Mouse (Mus musculus) small intestine, adult 10 weeks (tissue): ENCODE results near the gene Cd40lg. TPM values are rescaled to one million over a fixed set of nuclear protein-coding genes. Genes with fewer than 3 reads are reported as not detected.

ENCODE experiments used
- polyA plus RNA-seq: library from polyadenylated mRNA; stranded (reverse); fragments of 350-450 nt; fragmentation: Illumina TruSeq; extraction: RNeasy Lipid Tissue Mini Kit (QIAGEN cat#74804); gene quantifications from one replicate; pipeline ENCODE4 v1.2.3, GENCODE M21; 2014; ENCODE audit warnings: low replicate concordance

Cd40lg gene
- 0.48 TPM for polyA plus RNA-seq

GRCm38 (mm10) chrX:57211876-57212275 lies at the start of gene Cd40lg:
TSS of gene Cd40lg (plus strand) at chrX:57212143.

Other genes with a start within 250 kb of the Cd40lg start
- gene Brs3, start 169.1 kb upstream of the Cd40lg start, polyA plus RNA-seq, result not detected
- 78.8 TPM for gene Htatsf1, start 158.6 kb upstream of the Cd40lg start, polyA plus RNA-seq
- gene Vgll1, start 124.0 kb upstream of the Cd40lg start, polyA plus RNA-seq, result not detected
- 22.1 TPM for gene Arhgef6, start 126.6 kb downstream of the Cd40lg start, polyA plus RNA-seq
- gene Rbmx, start 180.9 kb downstream of the Cd40lg start, polyA plus RNA-seq, result 64.4 TPM
- gene Gm364, start 197.0 kb downstream of the Cd40lg start, polyA plus RNA-seq, result not detected